Mouse (Mus musculus) CH12.LX (cell line): ENCODE measurements at regions not wholly inside any gene's neighbourhood (a gene's known extent, or its start where the extent isn't known, plus 50 kb on each side); places are given as distances from the start of the nearest gene placed in this dataset.

Experiments used
- DNase-seq: peaks from one replicate; pipeline ENCODE4 v3.0.0-alpha.2; 2013; ENCODE audit errors: extremely low read depth
- H3K27ac ChIP-seq: 2 replicates; pipeline ENCODE4 v1.5.1; 2012; ENCODE audit warnings: low read depth, mild to moderate bottlenecking, control low read depth, moderate library complexity; ENCODE audit not compliant: insufficient read depth
- H3K27me3 ChIP-seq: replicated peaks from 2 replicates; pipeline ENCODE3; 2012; ENCODE audit warnings: inconsistent platforms
- H3K36me3 ChIP-seq, 2 experiments: replicated peaks in 1 of 2; 2 replicates each; pipeline versions ENCODE3 to v1.6.1; 2012; ENCODE audit warnings: inconsistent platforms in 1 of 2, low read length in 1 of 2, mild to moderate bottlenecking in 1 of 2, mixed read lengths in 1 of 2, moderate library complexity in 1 of 2; ENCODE audit not compliant: control insufficient read depth in 1 of 2, insufficient read depth in 1 of 2
- H3K4me1 ChIP-seq, 2 experiments: 2 replicates each; pipeline ENCODE4 v1.6.1; 2012; ENCODE audit warnings: inconsistent platforms in 1 of 2, moderate library complexity in 1 of 2; ENCODE audit not compliant: insufficient read depth in 2 of 2, control insufficient read depth in 1 of 2
- H3K4me2 ChIP-seq: 2 replicates; pipeline ENCODE4 v1.6.1; 2012; ENCODE audit warnings: low read depth, mild to moderate bottlenecking, control low read depth; ENCODE audit not compliant: poor library complexity, insufficient read depth, severe bottlenecking
- H3K4me3 ChIP-seq, 3 experiments: fragments of 150-350 bp in 1 of 3; sonication (generic) in 1 of 3; replicated peaks in 1 of 3; 2 replicates each; pipeline versions ENCODE3 to v1.5.1; 2011 to 2012; ENCODE audit warnings: low read depth in 2 of 3, low read length in 2 of 3, mild to moderate bottlenecking in 2 of 3, moderate library complexity in 2 of 3, control low read depth in 1 of 3, improper control_type of control experiment in 1 of 3, inconsistent platforms in 1 of 3, mixed read lengths in 1 of 3; ENCODE audit not compliant: poor library complexity in 1 of 3
- H3K79me2 ChIP-seq: replicated peaks from 2 replicates; pipeline ENCODE4 v1.6.1; 2012; ENCODE audit warnings: mild to moderate bottlenecking, moderate library complexity; ENCODE audit not compliant: control insufficient read depth, poor library complexity, insufficient read depth, severe bottlenecking; ENCODE audit errors: extremely low read depth
- H3K9ac ChIP-seq: 2 replicates; pipeline ENCODE4 v1.6.1; 2012; ENCODE audit warnings: low read depth, mild to moderate bottlenecking, control low read depth, moderate library complexity; ENCODE audit not compliant: insufficient read depth
- H3K9me3 ChIP-seq: replicated peaks from 2 replicates; pipeline ENCODE3; 2012; ENCODE audit warnings: low read length, inconsistent platforms, mixed read lengths
- BHLHE40 ChIP-seq: IDR thresholded peaks from 2 replicates; pipeline ENCODE4 v1.6.1; 2011; ENCODE audit warnings: mild to moderate bottlenecking, low read depth, low read length, improper control_type of control experiment
- ELF1 ChIP-seq: IDR thresholded peaks from 2 replicates; pipeline ENCODE4 v1.6.1; 2014; ENCODE audit warnings: low read depth, mild to moderate bottlenecking, inconsistent platforms, low read length, improper control_type of control experiment
- HCFC1 ChIP-seq: IDR thresholded peaks from 2 replicates; pipeline ENCODE4 v1.6.1; 2012; ENCODE audit warnings: low read depth, mild to moderate bottlenecking, inconsistent platforms, low read length, improper control_type of control experiment
- KAT2A ChIP-seq: IDR thresholded peaks from 2 replicates; pipeline ENCODE4 v1.6.1; 2012; ENCODE audit warnings: low read length, improper control_type of control experiment, inconsistent platforms; ENCODE audit not compliant: insufficient replicate concordance
- MAFK ChIP-seq: IDR thresholded peaks from 2 replicates; pipeline ENCODE4 v1.6.1; 2011; ENCODE audit warnings: low read length, improper control_type of control experiment; ENCODE audit not compliant: insufficient replicate concordance
- MXI1 ChIP-seq: IDR thresholded peaks from 2 replicates; pipeline ENCODE4 v1.6.1; 2011; ENCODE audit warnings: mild to moderate bottlenecking, low read depth, low read length, improper control_type of control experiment
- MYC ChIP-seq: IDR thresholded peaks from 2 replicates; pipeline ENCODE4 v1.6.1; 2011; ENCODE audit warnings: low read depth, mild to moderate bottlenecking, improper control_type of control experiment, low read length
- PAX5 ChIP-seq: IDR thresholded peaks from 2 replicates; pipeline ENCODE4 v1.6.1; 2012; ENCODE audit warnings: low read length, inconsistent platforms, mixed read lengths
- SMC3 ChIP-seq: IDR thresholded peaks from 2 replicates; pipeline ENCODE4 v1.6.1; 2011; ENCODE audit warnings: low read depth, low read length, improper control_type of control experiment
- TBP ChIP-seq: conservative IDR thresholded peaks from 2 replicates; pipeline ENCODE4 v1.6.1; 2011; ENCODE audit warnings: low read depth, low read length, improper control_type of control experiment
- TCF12 ChIP-seq: IDR thresholded peaks from 2 replicates; pipeline ENCODE4 v1.6.1; 2014; ENCODE audit warnings: low read depth, mild to moderate bottlenecking, inconsistent platforms, low read length, improper control_type of control experiment
- USF2 ChIP-seq: conservative IDR thresholded peaks from 2 replicates; pipeline ENCODE4 v1.6.1; 2011; ENCODE audit warnings: low read depth, low read length, improper control_type of control experiment
- ZC3H11A ChIP-seq: IDR thresholded peaks from 2 replicates; pipeline ENCODE4 v1.6.1; 2012; ENCODE audit warnings: low read depth, mild to moderate bottlenecking, inconsistent platforms, low read length, improper control_type of control experiment
- ZNF384 ChIP-seq: IDR thresholded peaks from 2 replicates; pipeline ENCODE4 v1.6.1; 2012; ENCODE audit warnings: low read depth, low read length, improper control_type of control experiment, inconsistent platforms
- dilution Hi-C: fragments of 300-500 bp; cut with MboI; formaldehyde crosslinking; loops from 2 replicates; pipeline ENCODE4 v1.14.3; 2020; ENCODE audit warnings: low sequenced_read_pairs; ENCODE audit not compliant: extremely low pct_unique_long_range_greater_than_20kb, extremely low pct_ligation_motif_present
- in situ Hi-C: fragments of 300-500 bp; cut with MboI; formaldehyde crosslinking; loops from 3 replicates; pipeline ENCODE4 v1.14.3; 2019; ENCODE audit warnings: low sequenced_read_pairs, low pct_ligation_motif_present, low pct_unique_long_range_greater_than_20kb, mixed read lengths

GRCm38 (mm10) chrX:58377926-58378325 lies 355.4 kb downstream of the Zic3 start:
- TF ChIP-seq ZC3H11A, result no peak
- no peak for TF ChIP-seq BHLHE40
- no peak for TF ChIP-seq MXI1
- no peak for TF ChIP-seq TBP
- TF ChIP-seq USF2, result no peak
- TF ChIP-seq MYC, result no peak
- no peak for TF ChIP-seq TCF12
- no peak for TF ChIP-seq ZNF384
- no peak for TF ChIP-seq ELF1
- no peak for TF ChIP-seq SMC3
- no peak for TF ChIP-seq KAT2A
- no peak for TF ChIP-seq MAFK
- TF ChIP-seq PAX5, result no peak
- TF ChIP-seq HCFC1, result no peak
- TF ChIP-seq, all 38 proteins: peak for 0
- dilution Hi-C loops (no loop called here), in situ Hi-C loops (no loop called here)
- Histone ChIP-seq H3K79me2 (no peaks in the 10 kb centered on the region), H3K9me3 (peaks cover 7% of the 10 kb centered on the region), H3K4me2 (no peak overlapping the region), H3K27ac (no peak overlapping the region), H3K36me3 (no peaks in the 10 kb centered on the region), H3K4me3 (no peak overlapping the region), H3K9ac (no peak overlapping the region), H3K27me3 (no peaks in the 10 kb centered on the region), H3K4me1 (no peaks in the 10 kb centered on the region)
- DNase-seq, result no peak
